Mouse (Mus musculus) MEL (cell line): ENCODE data around the gene Hebp1.

ENCODE experiments used
- CTCF ChIP-seq, 3 experiments: IDR thresholded peaks in 2 of 3; conservative IDR thresholded peaks in 1 of 3; 2 replicates each; pipeline ENCODE4 v1.5.1; 2011 to 2012; ENCODE audit warnings: low read length in 3 of 3, low read depth in 2 of 3, mild to moderate bottlenecking in 2 of 3, improper control_type of control experiment in 1 of 3, inconsistent platforms in 1 of 3, mixed read lengths in 1 of 3, moderate library complexity in 1 of 3; ENCODE audit not compliant: control insufficient read depth in 1 of 3, insufficient read depth in 1 of 3, poor library complexity in 1 of 3, severe bottlenecking in 1 of 3
- E2F4 ChIP-seq: IDR thresholded peaks from 2 replicates; pipeline ENCODE4 v1.6.1; 2011; ENCODE audit warnings: low read depth, low read length, improper control_type of control experiment, borderline replicate concordance
- ELF1 ChIP-seq: IDR thresholded peaks from 2 replicates; pipeline ENCODE4 v1.6.1; 2014; ENCODE audit warnings: low read depth, mild to moderate bottlenecking, inconsistent platforms, low read length, improper control_type of control experiment, moderate library complexity
- ETS1 ChIP-seq: IDR thresholded peaks from 2 replicates; pipeline ENCODE4 v1.6.1; 2012; ENCODE audit warnings: low read depth, mild to moderate bottlenecking, inconsistent platforms, low read length, improper control_type of control experiment, moderate library complexity
- GATA1 ChIP-seq: IDR thresholded peaks from 2 replicates; pipeline ENCODE4 v1.6.1; 2011; ENCODE audit warnings: low read depth, low read length, improper control_type of control experiment
- HCFC1 ChIP-seq: IDR thresholded peaks from 2 replicates; pipeline ENCODE4 v1.6.1; 2012; ENCODE audit warnings: low read depth, mild to moderate bottlenecking, inconsistent platforms, low read length, improper control_type of control experiment, moderate library complexity
- MAX ChIP-seq: IDR thresholded peaks from 2 replicates; pipeline ENCODE4 v1.6.1; 2011; ENCODE audit warnings: low read length, improper control_type of control experiment
- MYC ChIP-seq: IDR thresholded peaks from 2 replicates; pipeline ENCODE4 v1.6.1; 2011; ENCODE audit warnings: low read depth, mild to moderate bottlenecking, low read length, improper control_type of control experiment, moderate library complexity
- NELFE ChIP-seq: IDR thresholded peaks from 2 replicates; pipeline ENCODE4 v1.6.1; 2011; ENCODE audit warnings: low read depth, low read length, improper control_type of control experiment
- NRF1 ChIP-seq: IDR thresholded peaks from 2 replicates; pipeline ENCODE4 v1.6.1; 2014; ENCODE audit warnings: low read depth, mild to moderate bottlenecking, inconsistent platforms, low read length, improper control_type of control experiment, moderate library complexity; ENCODE audit not compliant: poor library complexity, insufficient read depth, severe bottlenecking
- POLR2A ChIP-seq, 2 experiments: IDR thresholded peaks; 2 replicates each; pipeline ENCODE4 v1.6.1; 2011 to 2012; ENCODE audit warnings: low read length in 2 of 2, mild to moderate bottlenecking in 2 of 2, control low read depth in 1 of 2, improper control_type of control experiment in 1 of 2, low read depth in 1 of 2, moderate library complexity in 1 of 2; ENCODE audit not compliant: control insufficient read depth in 1 of 2, insufficient read depth in 1 of 2, poor library complexity in 1 of 2
- POLR2AphosphoS5 ChIP-seq: IDR thresholded peaks from 2 replicates; pipeline ENCODE4 v1.6.1; 2012; ENCODE audit warnings: low read depth, borderline replicate concordance, mild to moderate bottlenecking, inconsistent platforms, low read length, moderate library complexity, mixed read lengths
- ZC3H11A ChIP-seq: IDR thresholded peaks from 2 replicates; pipeline ENCODE4 v1.6.1; 2012; ENCODE audit warnings: low read depth, mild to moderate bottlenecking, inconsistent platforms, low read length, improper control_type of control experiment

- TF ChIP-seq E2F4 (no peak), HCFC1 (no peak), CTCF (IDR thresholded peaks at IDR 0.05 in 2 of 3, conservative IDR thresholded peaks at IDR 0.05 in 1 of 3; ENCODE audit: control insufficient read depth in 1 of 3, insufficient read depth in 1 of 3, low read depth in 2 of 3, low read length in 3 of 3, poor library complexity in 1 of 3, severe bottlenecking in 1 of 3) (no peak), NRF1 (no peak), POLR2A (IDR thresholded peaks at IDR 0.05; ENCODE audit: control insufficient read depth in 1 of 2, insufficient read depth in 1 of 2, low read depth in 1 of 2, low read length in 2 of 2, poor library complexity in 1 of 2) (no peak), GATA1 (no peak), ETS1 (no peak), MAX (no peak), POLR2AphosphoS5 (no peak), NELFE (no peak), ELF1 (no peak), ZC3H11A (no peak), MYC (no peak)
Measured at GRCm38 (mm10) chr6:135169246-135169645, 28.6 kb downstream of the Hebp1 start.
